Mouse (Mus musculus): ENCODE results near the gene Cdc42bpg. TPM values are rescaled to one million over a fixed set of nuclear protein-coding genes. Genes with fewer than 3 reads are reported as not detected.

Gene Cdc42bpg
- polyA plus RNA-seq, 1 experiment: not detected

- H3K27ac ChIP-seq (ENCODE audit: insufficient read depth, low read depth, low read length): no peak overlapping the region
- peaks cover 17% of the 10 kb centered on the region for H3K4me1 ChIP-seq (ENCODE audit: control insufficient read depth, insufficient read depth, low read length)
- TF ChIP-seq POLR2A (IDR thresholded peaks at IDR 0.05; ENCODE audit: insufficient read depth, low read depth, low read length) (no peak), CTCF (IDR thresholded peaks at IDR 0.05; ENCODE audit: insufficient read depth, low read depth, low read length) (no peak)
- H3K4me3 ChIP-seq (ENCODE audit: insufficient read depth, low read depth, low read length): no peak overlapping the region
- 87% methylated on average over 13 of the region's 13 CpGs for whole genome bisulfite sequencing
Measured at GRCm38 (mm10) chr19:6273998-6274608, 32.2 kb upstream of the Cdc42bpg start.

GRCm38 (mm10) chr19:6275740-6276389, 30.4 kb upstream of the Cdc42bpg start:
- WGBS: 9% methylated on average over 15 of the region's 15 CpGs
- peaks cover 26% of the 10 kb centered on the region for H3K4me1 ChIP-seq (ENCODE audit: control insufficient read depth, insufficient read depth, low read length)
- TF ChIP-seq CTCF (IDR thresholded peaks at IDR 0.05; ENCODE audit: insufficient read depth, low read depth, low read length): no peak
- TF ChIP-seq POLR2A (IDR thresholded peaks at IDR 0.05; ENCODE audit: insufficient read depth, low read depth, low read length): no peak
- H3K4me3 ChIP-seq (ENCODE audit: insufficient read depth, low read depth, low read length): peak overlapping the region; percentile 97
- H3K27ac ChIP-seq (ENCODE audit: insufficient read depth, low read depth, low read length): peak overlapping the region; percentile 38; the same call in 1 of the 2 replicates

DNA sequence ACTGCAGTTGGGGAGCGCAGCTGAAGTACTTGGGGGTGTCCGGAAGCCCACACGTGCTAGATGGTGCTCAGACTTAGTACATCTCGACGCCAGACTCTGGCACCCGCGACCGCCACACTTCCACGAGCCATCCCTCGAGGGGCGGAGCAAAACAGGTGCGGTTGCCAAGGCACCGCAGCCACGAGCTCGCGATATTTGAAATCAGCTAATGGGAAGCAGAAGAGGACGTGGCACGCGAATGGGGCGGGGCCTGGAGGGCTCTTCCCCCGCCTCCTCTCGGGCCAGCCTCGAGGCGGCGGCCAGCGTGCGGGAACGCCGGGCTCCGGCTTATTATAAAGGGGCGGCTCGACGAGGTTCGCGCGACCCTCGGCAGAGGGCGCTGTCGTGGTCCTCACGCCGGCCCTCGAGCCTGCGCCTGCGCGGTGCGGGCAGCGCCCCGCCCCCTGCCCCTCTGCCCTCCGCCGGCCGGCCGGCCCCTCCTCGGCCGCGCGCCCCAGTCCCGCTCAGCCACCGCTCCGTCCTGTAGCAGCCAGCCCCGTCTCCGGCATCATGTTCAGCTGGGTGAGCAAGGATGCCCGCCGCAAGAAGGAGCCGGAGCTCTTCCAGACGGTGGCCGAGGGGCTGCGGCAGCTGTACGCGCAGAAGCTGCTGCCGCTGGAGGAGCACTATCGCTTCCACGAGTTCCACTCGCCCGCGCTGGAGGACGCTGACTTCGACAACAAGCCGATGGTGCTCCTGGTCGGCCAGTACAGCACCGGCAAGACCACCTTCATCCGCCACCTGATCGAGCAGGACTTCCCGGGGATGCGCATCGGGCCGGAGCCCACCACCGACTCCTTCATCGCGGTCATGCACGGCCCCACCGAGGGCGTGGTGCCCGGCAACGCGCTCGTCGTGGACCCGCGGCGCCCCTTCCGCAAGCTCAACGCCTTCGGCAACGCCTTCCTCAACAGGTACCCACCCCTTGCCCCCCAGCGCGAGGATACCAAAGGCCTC, 29.5 kb upstream of the Cdc42bpg start, which contains the start of gene Ehd1:
Ehd1 (plus strand) TSS at position 300 of the 996 bp plus-strand sequence.
- WGBS: under 1% methylated on average over 105 of the region's 106 CpGs
- peaks cover 26% of the 10 kb centered on the region for H3K4me1 ChIP-seq (ENCODE audit: control insufficient read depth, insufficient read depth, low read length)
- peak within 1 kb of the TSS; percentile 97 for H3K4me3 ChIP-seq (ENCODE audit: insufficient read depth, low read depth, low read length)
- TF ChIP-seq POLR2A (IDR thresholded peaks at IDR 0.05; ENCODE audit: insufficient read depth, low read depth, low read length) (peak; percentile 52), CTCF (IDR thresholded peaks at IDR 0.05; ENCODE audit: insufficient read depth, low read depth, low read length) (peak; percentile 68; the same call in 1 of the 2 replicates)
- peak within 1 kb of the TSS; percentile 38; the same call in 1 of the 2 replicates for H3K27ac ChIP-seq (ENCODE audit: insufficient read depth, low read depth, low read length)

DNA sequence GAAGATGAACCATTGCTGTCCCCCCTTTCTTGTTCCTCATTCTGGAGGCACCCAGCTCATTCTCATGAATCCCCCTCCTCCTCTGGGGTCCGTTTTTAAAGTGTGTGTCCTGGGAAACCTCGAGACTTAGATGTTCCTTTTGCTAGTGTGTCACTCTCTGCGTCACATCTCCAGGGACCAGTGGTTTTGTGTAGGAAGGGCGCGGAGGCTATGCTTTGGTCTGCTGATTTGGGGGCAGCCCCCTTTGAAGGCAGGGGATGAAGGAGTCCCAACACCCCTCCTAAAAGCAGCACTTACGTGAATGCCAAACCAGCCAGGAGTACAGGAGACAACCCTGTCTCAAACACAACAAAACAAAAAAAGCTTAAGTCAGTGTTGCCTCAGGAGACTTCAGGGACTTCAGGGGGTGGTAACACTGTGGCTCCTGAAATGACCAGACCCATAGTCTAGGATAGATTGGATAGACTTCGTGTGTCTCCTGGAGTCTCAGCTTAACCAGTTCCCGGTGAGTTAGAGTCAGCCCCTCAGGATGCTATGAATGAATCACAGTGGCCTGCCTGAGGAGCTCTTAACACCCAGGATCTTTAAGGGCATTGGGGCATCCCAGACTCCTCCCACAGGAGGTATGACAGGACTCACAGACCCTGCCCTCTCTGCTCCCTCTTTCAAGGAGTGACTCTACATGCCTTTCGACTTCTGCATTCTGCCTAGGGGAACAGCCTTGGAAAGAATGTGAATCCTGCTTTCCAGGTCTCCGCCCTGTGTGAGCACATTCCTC, 28.4 kb upstream of the Cdc42bpg start:
- Histone ChIP-seq H3K27ac (ENCODE audit: insufficient read depth, low read depth, low read length) (no peak overlapping the region), H3K4me1 (ENCODE audit: control insufficient read depth, insufficient read depth, low read length) (peaks cover 26% of the 10 kb centered on the region), H3K4me3 (ENCODE audit: insufficient read depth, low read depth, low read length) (peak overlapping the region; percentile 97)
- WGBS: 12% methylated on average over 10 of the region's 10 CpGs
- TF ChIP-seq POLR2A (IDR thresholded peaks at IDR 0.05; ENCODE audit: insufficient read depth, low read depth, low read length) (no peak), CTCF (IDR thresholded peaks at IDR 0.05; ENCODE audit: insufficient read depth, low read depth, low read length) (no peak)

DNA sequence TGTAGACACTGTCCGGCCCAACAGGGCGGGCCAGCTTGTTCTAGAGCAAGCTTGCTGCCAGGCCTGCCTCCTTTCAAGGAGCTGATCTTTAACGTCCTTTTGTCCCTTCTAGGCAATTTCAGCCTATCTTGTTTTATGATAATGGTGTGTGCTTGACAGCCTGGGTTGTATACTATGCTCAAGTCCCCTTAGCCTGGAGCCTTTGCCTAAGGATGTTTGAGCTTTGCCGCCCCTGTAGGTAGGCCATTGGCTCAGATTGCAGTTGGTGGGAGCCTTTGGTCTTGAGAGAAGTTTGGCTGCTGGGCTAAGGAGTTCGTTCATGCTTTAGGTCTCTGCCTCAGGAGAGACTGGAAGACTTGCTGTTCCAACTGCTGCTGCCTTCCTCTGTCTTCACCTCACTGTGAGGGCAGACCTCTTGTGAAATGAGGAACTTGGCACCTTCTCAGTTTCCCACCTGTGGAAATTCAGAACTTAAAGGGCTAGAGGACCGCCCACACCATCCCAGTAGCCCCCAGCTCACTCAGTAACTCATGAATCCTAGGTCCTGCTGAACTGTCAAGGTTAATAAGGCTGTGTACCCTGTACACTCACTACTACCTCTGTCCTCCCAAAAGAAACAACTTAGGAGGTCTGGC, 27.7 kb upstream of the Cdc42bpg start:
- TF ChIP-seq CTCF (IDR thresholded peaks at IDR 0.05; ENCODE audit: insufficient read depth, low read depth, low read length): no peak
- TF ChIP-seq POLR2A (IDR thresholded peaks at IDR 0.05; ENCODE audit: insufficient read depth, low read depth, low read length): no peak
- peak overlapping the region; percentile 97 for H3K4me3 ChIP-seq (ENCODE audit: insufficient read depth, low read depth, low read length)
- H3K4me1 ChIP-seq (ENCODE audit: control insufficient read depth, insufficient read depth, low read length): peaks cover 26% of the 10 kb centered on the region
- WGBS: 52% methylated on average over 6 of the region's 6 CpGs
- no peak overlapping the region for H3K27ac ChIP-seq (ENCODE audit: insufficient read depth, low read depth, low read length)

- no peak overlapping the region for H3K27ac ChIP-seq (ENCODE audit: insufficient read depth, low read depth, low read length)
- 77% methylated on average over 6 of the region's 6 CpGs for WGBS
Measured at GRCm38 (mm10) chr19:6279481-6280144, 26.6 kb upstream of the Cdc42bpg start.

DNA sequence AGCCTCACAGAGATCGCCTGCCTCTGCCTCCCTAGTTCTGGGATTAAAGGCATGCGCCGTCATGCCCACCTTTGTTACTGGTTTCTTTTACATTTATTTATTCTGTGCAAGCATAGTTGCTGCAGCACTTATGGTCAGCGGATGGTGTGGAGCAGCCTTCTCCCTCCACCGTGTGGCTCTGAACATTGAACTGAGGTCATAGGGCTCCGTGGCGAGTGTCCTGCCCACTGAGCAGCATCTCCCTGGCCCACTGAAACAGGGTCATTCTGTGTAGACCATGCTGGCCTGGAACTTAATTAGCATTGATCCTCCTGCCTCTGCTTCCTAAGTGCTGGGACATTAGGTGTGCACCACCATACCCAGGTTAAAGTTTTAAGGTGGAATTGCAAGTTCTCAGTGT, 25.7 kb upstream of the Cdc42bpg start:
- 88% methylated on average over 7 of the region's 7 CpGs for WGBS
- H3K4me3 ChIP-seq (ENCODE audit: insufficient read depth, low read depth, low read length): no peak overlapping the region
- no peak overlapping the region for H3K27ac ChIP-seq (ENCODE audit: insufficient read depth, low read depth, low read length)
- TF ChIP-seq CTCF (IDR thresholded peaks at IDR 0.05; ENCODE audit: insufficient read depth, low read depth, low read length) (no peak), POLR2A (IDR thresholded peaks at IDR 0.05; ENCODE audit: insufficient read depth, low read depth, low read length) (no peak)
- peaks cover 26% of the 10 kb centered on the region for H3K4me1 ChIP-seq (ENCODE audit: control insufficient read depth, insufficient read depth, low read length)

More at GRCm38 (mm10) chr19:6279481-6280144, 26.6 kb upstream of the Cdc42bpg start:
- Histone ChIP-seq H3K4me3 (ENCODE audit: insufficient read depth, low read depth, low read length) (no peak overlapping the region), H3K4me1 (ENCODE audit: control insufficient read depth, insufficient read depth, low read length) (peaks cover 26% of the 10 kb centered on the region)
- TF ChIP-seq POLR2A (IDR thresholded peaks at IDR 0.05; ENCODE audit: insufficient read depth, low read depth, low read length) (no peak), CTCF (IDR thresholded peaks at IDR 0.05; ENCODE audit: insufficient read depth, low read depth, low read length) (no peak)
